Mouse (Mus musculus) left cerebral cortex, postnatal 10 days (tissue): ENCODE results near the gene Gpr171. TPM values are rescaled to one million over a fixed set of nuclear protein-coding genes. Genes with fewer than 3 reads are reported as not detected.
"Not testable (repeated sequence)": the region's sequence is repeated elsewhere in the genome, so short reads cannot be mapped to it uniquely, and the experiment has no call there.

Experiments used
- DNase-seq, 2 experiments: peaks; one replicate each; pipeline ENCODE4 v3.0.0; 2021 to 2022; ENCODE audit warnings: low spot score in 2 of 2, mixed read lengths in 1 of 2; ENCODE audit errors: extremely low spot score in 1 of 2
- intact Hi-C: fragments of 180-260 bp; cut with DNase I; formaldehyde crosslinking; loops from one replicate; pipeline ENCODE4 v1.15.1; 2025
- total RNA-seq, 2 experiments: library from RNA; stranded (reverse); gene quantifications; 2 replicates each; pipeline ENCODE4 v1.2.3; 2021

Gene Gpr171
- total RNA-seq = not detected

GRCm38 (mm10) chr3:59101218-59101986 lies at the start of gene Gpr171:
Gene Gpr171 (minus strand): TSS chr3:59101821.
- intact Hi-C loops = no loop called here
- DNase-seq = no peak

GRCm38 (mm10) chr3:59150624-59151023 lies 49.0 kb upstream of the Gpr171 start:
- intact Hi-C loops = no loop called here
- DNase-seq = no peak

GRCm38 (mm10) chr3:59149646-59150045 lies 48.0 kb upstream of the Gpr171 start:
- intact Hi-C loops = no loop called here
- DNase-seq = no peak

DNA sequence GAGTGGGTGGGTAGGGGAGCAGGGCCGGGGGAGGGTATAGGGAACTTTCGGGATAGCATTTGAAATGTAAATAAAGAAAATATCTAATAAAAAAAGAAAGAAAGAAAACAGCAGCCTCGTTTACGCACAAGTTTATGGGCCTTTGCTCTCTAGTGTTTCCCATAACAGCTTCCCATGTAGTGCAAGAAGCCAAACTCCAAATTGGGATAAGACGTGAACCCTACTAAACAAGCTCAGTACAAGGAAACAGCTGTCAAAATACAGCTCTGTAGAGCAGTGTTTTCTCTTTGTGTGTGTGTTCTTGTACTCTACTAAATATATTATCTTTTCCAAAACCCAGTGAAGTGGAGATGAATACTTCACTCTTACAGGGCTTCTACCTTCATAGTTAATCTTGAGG lies 43.6 kb upstream of the Gpr171 start:
- intact Hi-C loops = no loop called here
- DNase-seq = no peak

- intact Hi-C loops = no loop called here
- no peak for DNase-seq
These were observed 40.1 kb upstream of the Gpr171 start for GRCm38 (mm10) chr3:59141507-59142305.

DNA sequence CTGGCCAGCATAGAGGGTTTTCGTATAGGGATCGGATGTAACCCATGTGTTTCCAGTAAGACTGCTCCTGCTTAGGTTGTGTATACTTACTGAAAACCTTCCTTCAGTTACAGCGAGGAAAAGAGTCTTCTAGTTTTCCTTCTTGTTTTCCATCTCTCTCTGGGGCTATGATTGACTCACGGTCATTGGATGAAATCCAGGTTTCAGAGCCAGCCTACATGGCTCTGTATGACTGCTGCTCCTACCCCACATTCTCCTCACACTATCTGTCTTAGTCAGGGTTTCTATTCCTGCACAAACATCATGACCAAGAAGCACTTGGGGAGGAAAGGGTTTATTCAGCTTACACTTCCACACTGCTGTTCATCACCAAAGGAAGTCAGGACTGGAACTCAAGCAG lies 39.3 kb upstream of the Gpr171 start:
- DNase-seq, intact Hi-C loops: not testable (repeated sequence)

- no peak for DNase-seq
- intact Hi-C loops = no loop called here
These were observed 38.5 kb upstream of the Gpr171 start for GRCm38 (mm10) chr3:59140115-59140514.

DNA sequence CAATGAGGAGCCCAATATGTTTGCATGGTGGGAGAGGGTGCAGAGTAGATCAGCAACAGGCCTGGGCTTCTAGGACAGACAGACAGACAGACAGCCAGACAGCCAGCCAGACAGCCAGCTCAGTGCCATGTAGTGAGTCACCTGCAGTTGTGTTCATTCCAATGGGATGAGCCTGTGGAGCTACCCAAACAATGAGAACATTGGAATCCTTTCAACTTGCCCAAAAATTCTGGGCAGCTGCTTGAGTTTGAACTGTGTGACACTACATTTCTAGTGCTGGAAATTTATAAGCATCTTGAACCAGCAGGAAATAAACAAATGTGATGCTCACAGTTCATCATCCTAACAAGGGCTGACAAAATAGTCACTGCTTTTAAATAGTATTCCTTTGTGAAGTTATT lies 38.0 kb upstream of the Gpr171 start:
- intact Hi-C loops = no loop called here
- no peak for DNase-seq

GRCm38 (mm10) chr3:59138946-59139468 lies 37.4 kb upstream of the Gpr171 start:
- intact Hi-C loops = no loop called here
- DNase-seq = no peak

DNA sequence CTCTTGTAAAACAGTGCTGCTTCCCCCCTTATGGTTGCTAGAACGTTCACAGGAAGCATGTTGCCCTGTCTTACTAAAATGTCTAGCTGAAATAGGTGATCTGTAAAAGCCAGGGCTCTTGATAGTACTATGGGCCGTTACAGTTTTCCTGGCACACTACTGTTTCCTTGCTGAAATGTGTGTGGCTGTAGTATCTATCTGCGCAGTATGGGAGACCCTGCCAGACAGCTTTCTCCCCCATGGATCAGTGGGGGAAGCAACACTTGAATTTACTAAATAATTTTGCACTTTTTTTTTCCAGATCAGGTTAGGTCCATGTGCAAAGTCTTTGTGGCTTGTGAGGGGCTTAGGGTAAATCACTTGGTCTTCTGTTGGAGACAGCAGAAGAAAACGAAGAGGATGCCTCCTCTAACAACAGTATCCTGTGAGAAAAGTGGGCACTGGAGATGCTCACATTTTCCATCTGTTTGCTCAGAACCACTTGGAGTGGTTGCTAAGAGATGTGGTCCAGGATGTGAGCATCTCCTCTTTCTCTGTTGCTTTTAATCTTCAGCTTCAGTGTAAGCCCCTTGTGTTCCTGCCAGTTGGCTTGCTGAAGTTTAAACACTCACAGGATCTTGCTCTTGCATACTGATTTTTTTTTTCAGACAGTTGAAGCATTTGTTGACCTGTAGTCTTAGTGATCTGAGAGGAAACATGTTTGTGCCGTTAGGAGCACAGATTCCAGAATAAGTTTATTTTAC lies 34.5 kb upstream of the Gpr171 start:
- peak in 1 of 2 experiments; percentile 40 for DNase-seq
- intact Hi-C loops = no loop called here

- DNase-seq = no peak
- intact Hi-C loops = no loop called here
These were observed 31.6 kb upstream of the Gpr171 start for GRCm38 (mm10) chr3:59133189-59133588.

GRCm38 (mm10) chr3:59131966-59132365 lies 30.3 kb upstream of the Gpr171 start:
- no peak for DNase-seq
- intact Hi-C loops = no loop called here

- intact Hi-C loops = no loop called here
- DNase-seq = no peak
These were observed 29.5 kb upstream of the Gpr171 start for GRCm38 (mm10) chr3:59131081-59131480.

DNA sequence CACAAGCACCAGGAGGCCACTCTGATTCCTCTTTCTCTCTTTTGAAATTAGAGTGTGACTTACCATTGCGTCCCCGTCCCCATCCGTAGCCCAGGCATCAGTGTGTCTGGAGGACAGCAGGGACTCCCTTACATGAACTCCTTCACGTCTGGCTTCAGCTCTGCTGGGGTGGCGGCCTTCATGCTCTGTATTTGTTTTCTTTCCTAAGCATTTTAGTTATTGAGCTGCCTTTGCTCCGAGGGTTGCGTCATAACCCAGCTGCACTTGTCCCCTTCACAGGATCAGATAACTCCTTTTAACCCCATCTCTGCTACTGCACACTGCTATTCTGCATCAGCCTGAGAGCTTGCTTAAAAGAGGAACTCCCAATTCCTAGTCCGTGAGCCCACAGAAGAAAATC lies 28.8 kb upstream of the Gpr171 start:
- peak in 1 of 2 experiments; percentile 28 for DNase-seq
- intact Hi-C loops = no loop called here

- DNase-seq = no peak
- intact Hi-C loops = loop anchor here (10.0 kb wide), 1 partner anchor 985 kb away; no protein-coding TSS in a partner anchor
These were observed 27.9 kb upstream of the Gpr171 start for GRCm38 (mm10) chr3:59129547-59129946.

GRCm38 (mm10) chr3:59128681-59129080 lies 27.1 kb upstream of the Gpr171 start:
- DNase-seq = no peak
- intact Hi-C loops = loop anchor here (10.0 kb wide), 1 partner anchor 986 kb away; no protein-coding TSS in a partner anchor

GRCm38 (mm10) chr3:59125783-59126555 lies 24.3 kb upstream of the Gpr171 start:
- DNase-seq = no peak
- intact Hi-C loops = loop anchor here (10.0 kb wide), 1 partner anchor 989 kb away; no protein-coding TSS in a partner anchor

DNA sequence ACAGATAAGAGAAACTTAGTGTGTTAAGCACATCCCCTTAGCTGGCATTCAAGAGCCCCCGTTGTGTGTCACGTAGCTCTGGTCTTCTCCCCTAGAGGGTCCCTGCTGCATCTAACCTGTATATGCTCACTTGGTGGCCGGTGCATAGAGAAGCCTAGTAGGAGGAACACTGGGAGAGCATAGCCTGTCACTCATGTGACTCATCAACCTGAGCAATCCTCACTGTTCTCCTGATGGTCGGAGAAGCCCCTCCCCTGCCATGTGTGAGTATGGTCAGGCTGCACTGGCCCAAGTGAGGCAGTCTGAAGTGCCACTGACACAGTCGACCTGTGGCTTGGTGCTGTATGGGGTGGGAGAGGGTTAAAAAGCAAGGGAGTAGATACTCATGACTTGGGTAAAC lies 23.4 kb upstream of the Gpr171 start:
- DNase-seq = no peak
- intact Hi-C loops = loop anchor here (10.0 kb wide), 1 partner anchor 990 kb away; no protein-coding TSS in a partner anchor
